Mouse (Mus musculus) neural tube, embryonic 13.5 days (tissue): ENCODE measurements around the gene Cabin1. TPM values are rescaled to one million over a fixed set of nuclear protein-coding genes. Genes with fewer than 3 reads are reported as not detected.

ENCODE experiments used
- ATAC-seq: fragments of 200-750 bp; cut with Nextera tagmentation; 2 replicates; pipeline ENCODE4 v1.8.0; 2017; ENCODE audit warnings: low read depth, mild to moderate bottlenecking, moderate TSS enrichment, moderate library complexity
- H3K27ac ChIP-seq: fragments of 300-500 bp; sonication (generic); replicated peaks from 2 replicates; pipeline ENCODE4 v1.5.1; 2015; ENCODE audit warnings: moderate library complexity, mild to moderate bottlenecking, inconsistent platforms
- H3K27me3 ChIP-seq: fragments of 300-500 bp; sonication (generic); 2 replicates; pipeline ENCODE4 v1.6.1; 2015; ENCODE audit warnings: mild to moderate bottlenecking, inconsistent platforms
- H3K36me3 ChIP-seq: fragments of 300-500 bp; sonication (generic); 2 replicates; pipeline ENCODE4 v1.6.1; 2015; ENCODE audit warnings: mild to moderate bottlenecking, inconsistent platforms
- H3K4me1 ChIP-seq: fragments of 300-500 bp; sonication (generic); replicated peaks from 2 replicates; pipeline ENCODE4 v1.6.1; 2015; ENCODE audit warnings: inconsistent platforms
- H3K4me2 ChIP-seq: fragments of 300-500 bp; sonication (generic); 2 replicates; pipeline ENCODE4 v1.6.1; 2015; ENCODE audit warnings: inconsistent platforms, mild to moderate bottlenecking, moderate library complexity
- H3K4me3 ChIP-seq: fragments of 300-500 bp; sonication (generic); 2 replicates; pipeline ENCODE4 v1.5.1; 2015; ENCODE audit warnings: mild to moderate bottlenecking, inconsistent platforms
- H3K9ac ChIP-seq: fragments of 300-500 bp; sonication (generic); 2 replicates; pipeline ENCODE4 v1.6.1; 2015; ENCODE audit warnings: moderate library complexity, mild to moderate bottlenecking, inconsistent platforms
- H3K9me3 ChIP-seq: fragments of 300-500 bp; sonication (generic); 2 replicates; pipeline ENCODE4 v1.6.1; 2016; ENCODE audit warnings: inconsistent platforms
- WGBS: fragments of 180-500 bp; shearing (Covaris S2); methylation state at CpG from one replicate; pipeline ENCODE4 v1.1.7; 2015; 5-methylcytosine and 5-hydroxymethylcytosine counted together
- polyA plus RNA-seq: library from polyadenylated mRNA; unstranded; fragments of >200 nt; fragmentation: Nextera tagmentation; extraction: Ambion mirVana; gene quantifications from 2 replicates; pipeline ENCODE4 v1.2.1, GENCODE M21; 2015

The Cabin1 gene
- polyA plus RNA-seq, 1 experiment from 2014 or later, result 31.9 TPM

- WGBS, result 93% methylated on average over 3 of the region's 3 CpGs
- Histone ChIP-seq H3K9me3 (peaks cover 3% of the 10 kb centered on the region; the same call in 1 of the 2 replicates), H3K4me3 (no peak overlapping the region), H3K4me2 (peak overlapping the region; percentile 88; the same call in 1 of the 2 replicates), H3K27me3 (no peaks in the 10 kb centered on the region), H3K4me1 (peaks cover 22% of the 10 kb centered on the region), H3K9ac (0 out of 2 replicates have a peak overlapping the region, but pooled peaks have one; percentile 13), H3K27ac (no peak overlapping the region), H3K36me3 (peaks cover 13% of the 10 kb centered on the region)
- ATAC-seq, result no peak
Measured at GRCm38 (mm10) chr10:75762413-75762812, 1.7 kb downstream of the Cabin1 start.

GRCm38 (mm10) chr10:75760311-75760710 is 3.8 kb downstream of the Cabin1 start:
- Histone ChIP-seq H3K9me3 (peaks cover 3% of the 10 kb centered on the region; the same call in 1 of the 2 replicates), H3K27ac (no peak overlapping the region), H3K36me3 (peaks cover 19% of the 10 kb centered on the region), H3K4me1 (peaks cover 22% of the 10 kb centered on the region), H3K4me2 (no peak overlapping the region), H3K4me3 (no peak overlapping the region), H3K27me3 (no peaks in the 10 kb centered on the region), H3K9ac (no peak overlapping the region)
- ATAC-seq, result no peak
- 98% methylated on average over 3 of the region's 3 CpGs for WGBS

DNA sequence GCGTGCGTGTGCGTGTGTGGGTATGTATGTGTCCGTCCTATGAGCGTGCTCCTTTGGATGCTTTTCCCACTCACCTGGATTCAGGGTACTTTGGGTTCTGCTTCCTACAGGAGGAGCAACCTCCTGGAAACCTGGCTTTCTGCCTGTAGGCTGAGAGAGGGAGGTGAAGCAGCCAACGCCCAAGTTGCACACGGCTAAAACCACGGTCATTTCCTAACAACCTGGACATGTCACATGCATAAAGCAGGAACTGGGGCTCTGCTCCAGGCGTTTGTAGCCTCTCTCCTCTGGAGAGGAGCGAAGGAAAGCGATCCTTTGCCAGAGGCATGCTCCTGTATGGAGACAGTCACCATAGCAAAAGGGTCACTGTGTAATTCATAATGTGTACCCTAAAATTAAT is 7.4 kb downstream of the Cabin1 start:
- 0 out of 2 replicates have a peak, but pooled peaks cover 2% of the 10 kb centered on the region for H3K4me1 ChIP-seq
- H3K9me3 ChIP-seq, result peaks cover 3% of the 10 kb centered on the region; the same call in 1 of the 2 replicates
- no peak overlapping the region for H3K4me3 ChIP-seq
- no peaks in the 10 kb centered on the region for H3K27me3 ChIP-seq
- no peak overlapping the region for H3K27ac ChIP-seq
- no peak overlapping the region for H3K9ac ChIP-seq
- peaks cover 54% of the 10 kb centered on the region for H3K36me3 ChIP-seq
- H3K4me2 ChIP-seq, result no peak overlapping the region
- ATAC-seq, result no peak
- WGBS, result 96% methylated on average over 11 of the region's 11 CpGs

DNA sequence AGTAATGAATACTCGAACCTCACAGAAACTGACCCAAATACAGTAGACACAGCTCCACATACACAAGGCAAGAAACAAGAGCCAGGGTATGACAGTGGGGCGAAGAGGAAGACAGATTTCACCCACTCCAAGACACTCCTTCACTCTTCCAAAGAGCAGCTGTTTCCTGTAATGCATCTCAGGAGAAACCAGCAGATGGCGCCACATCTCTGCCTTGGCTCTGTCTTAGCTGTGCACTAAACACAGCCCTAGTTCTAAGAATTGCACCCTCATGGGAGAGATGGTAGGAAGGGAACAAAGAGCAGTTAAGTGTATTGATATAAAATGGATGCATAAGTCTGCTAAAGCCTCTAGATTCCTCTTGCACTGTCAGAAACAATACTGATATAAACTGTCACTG is 20.1 kb downstream of the Cabin1 start:
- ATAC-seq, result peak; percentile 95
- H3K27ac ChIP-seq, result peak overlapping the region; percentile 74
- peak overlapping the region; percentile 43 for H3K9ac ChIP-seq
- WGBS, result 50% methylated on average over 3 of the region's 3 CpGs
- H3K4me2 ChIP-seq, result no peak overlapping the region
- H3K4me3 ChIP-seq, result no peak overlapping the region
- peaks cover 5% of the 10 kb centered on the region for H3K4me1 ChIP-seq
- H3K9me3 ChIP-seq, result no peaks in the 10 kb centered on the region
- H3K27me3 ChIP-seq, result no peaks in the 10 kb centered on the region
- H3K36me3 ChIP-seq, result peaks cover 92% of the 10 kb centered on the region

DNA sequence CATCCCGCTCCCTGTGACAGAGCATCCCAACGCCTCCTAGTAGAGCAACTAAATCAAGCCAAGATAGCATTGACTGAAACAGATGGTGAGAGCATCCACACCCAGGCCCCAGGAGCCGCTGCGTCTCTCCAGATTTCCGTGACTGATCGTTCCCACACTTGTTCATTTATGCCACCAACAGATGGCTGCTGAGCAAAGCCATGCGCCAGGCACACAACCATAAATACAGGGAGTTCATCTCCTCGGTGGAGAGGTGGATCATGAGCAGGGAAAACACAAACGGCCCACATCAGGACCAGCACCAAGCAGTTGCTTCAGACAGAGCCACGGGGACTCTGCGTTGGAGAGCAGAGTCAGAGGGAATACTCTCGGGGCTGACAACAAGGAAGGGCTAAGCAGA is 20.8 kb downstream of the Cabin1 start:
- 84% methylated on average over 12 of the region's 12 CpGs for WGBS
- Histone ChIP-seq H3K9ac (no peak overlapping the region), H3K4me1 (peaks cover 5% of the 10 kb centered on the region), H3K9me3 (no peaks in the 10 kb centered on the region), H3K27me3 (no peaks in the 10 kb centered on the region), H3K27ac (0 out of 2 replicates have a peak overlapping the region, but pooled peaks have one; percentile 23), H3K4me3 (no peak overlapping the region), H3K36me3 (peaks cover 92% of the 10 kb centered on the region), H3K4me2 (no peak overlapping the region)
- ATAC-seq, result peak; percentile 4; the same call in 1 of the 2 replicates

GRCm38 (mm10) chr10:75740866-75741265 is 23.3 kb downstream of the Cabin1 start:
- Histone ChIP-seq H3K4me2 (no peak overlapping the region), H3K27ac (no peak overlapping the region), H3K27me3 (no peaks in the 10 kb centered on the region), H3K4me3 (no peak overlapping the region), H3K9me3 (no peaks in the 10 kb centered on the region), H3K4me1 (peaks cover 5% of the 10 kb centered on the region), H3K36me3 (peaks cover 87% of the 10 kb centered on the region), H3K9ac (no peak overlapping the region)
- ATAC-seq, result no peak
- 94% methylated on average over 3 of the region's 3 CpGs for WGBS

- WGBS, result 93% methylated on average over 7 of the region's 7 CpGs
- Histone ChIP-seq H3K36me3 (peaks cover 93% of the 10 kb centered on the region), H3K27ac (no peak overlapping the region), H3K27me3 (no peaks in the 10 kb centered on the region), H3K4me1 (no peaks in the 10 kb centered on the region), H3K9me3 (no peaks in the 10 kb centered on the region), H3K9ac (no peak overlapping the region), H3K4me3 (no peak overlapping the region), H3K4me2 (no peak overlapping the region)
- no peak for ATAC-seq
Measured at GRCm38 (mm10) chr10:75725449-75725848, 38.7 kb downstream of the Cabin1 start.

DNA sequence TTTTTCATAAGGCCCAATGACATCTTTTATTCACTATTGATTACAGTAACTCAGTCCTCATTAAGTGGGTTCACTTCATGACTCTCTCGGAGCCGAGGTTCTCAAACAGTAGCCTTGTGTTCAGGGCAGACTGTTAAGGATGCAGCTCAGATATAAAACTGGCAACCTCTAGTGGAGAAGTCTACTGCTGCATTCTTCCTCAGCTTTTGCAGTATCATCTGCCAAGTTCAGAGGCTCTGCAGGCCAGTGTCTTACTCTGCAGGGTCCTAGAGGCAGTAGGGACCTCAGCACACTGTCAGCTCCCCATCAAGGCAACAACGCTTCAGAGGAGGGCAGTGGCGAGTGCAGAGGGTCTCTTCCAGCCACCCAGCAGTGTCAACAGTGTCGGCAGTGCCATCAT is 43.9 kb downstream of the Cabin1 start:
- no peak for ATAC-seq
- Histone ChIP-seq H3K9ac (no peak overlapping the region), H3K27me3 (no peaks in the 10 kb centered on the region), H3K4me3 (no peak overlapping the region), H3K36me3 (peaks cover 98% of the 10 kb centered on the region), H3K4me1 (no peaks in the 10 kb centered on the region), H3K27ac (no peak overlapping the region), H3K9me3 (no peaks in the 10 kb centered on the region), H3K4me2 (no peak overlapping the region)
- 87% methylated on average over 5 of the region's 5 CpGs for WGBS

DNA sequence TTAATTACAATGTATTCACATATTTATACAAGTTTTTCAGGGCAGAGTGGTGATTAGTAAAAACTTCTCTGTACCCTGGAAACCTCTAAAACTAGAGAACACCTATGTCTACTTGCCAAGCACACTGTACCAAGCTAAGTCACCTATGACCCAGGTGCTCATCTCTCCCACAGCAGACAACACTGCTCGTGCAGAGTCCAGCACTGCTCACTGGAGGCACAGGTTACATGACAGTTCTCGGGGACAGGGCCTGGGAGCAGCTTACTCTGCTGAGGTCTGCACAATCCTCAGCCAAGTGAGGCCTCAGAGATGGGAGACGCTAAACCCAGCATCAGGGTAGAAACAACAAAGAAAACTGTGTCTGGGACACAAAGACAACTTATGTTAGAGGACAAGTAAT is 49.3 kb downstream of the Cabin1 start:
- Histone ChIP-seq H3K9ac (no peak overlapping the region), H3K4me3 (no peak overlapping the region), H3K27me3 (no peaks in the 10 kb centered on the region), H3K27ac (no peak overlapping the region), H3K36me3 (peaks cover 91% of the 10 kb centered on the region), H3K4me2 (no peak overlapping the region), H3K9me3 (no peaks in the 10 kb centered on the region), H3K4me1 (no peaks in the 10 kb centered on the region)
- 73% methylated on average over 3 of the region's 3 CpGs for WGBS
- no peak for ATAC-seq

- Histone ChIP-seq H3K9me3 (no peaks in the 10 kb centered on the region), H3K4me1 (no peaks in the 10 kb centered on the region), H3K27me3 (no peaks in the 10 kb centered on the region), H3K4me2 (no peak overlapping the region), H3K36me3 (peaks cover 84% of the 10 kb centered on the region), H3K4me3 (no peak overlapping the region), H3K27ac (no peak overlapping the region), H3K9ac (no peak overlapping the region)
- WGBS, result 92% methylated on average over 11 of the region's 11 CpGs
- ATAC-seq, result no peak
Measured at GRCm38 (mm10) chr10:75713026-75713425, 51.1 kb downstream of the Cabin1 start.

- Histone ChIP-seq H3K27ac (no peak overlapping the region), H3K9ac (no peak overlapping the region), H3K27me3 (no peaks in the 10 kb centered on the region), H3K4me1 (peaks cover 4% of the 10 kb centered on the region), H3K9me3 (no peaks in the 10 kb centered on the region), H3K4me3 (no peak overlapping the region), H3K36me3 (peaks cover 69% of the 10 kb centered on the region), H3K4me2 (no peak overlapping the region)
- 84% methylated on average over 2 of the region's 2 CpGs for WGBS
- ATAC-seq, result no peak
Measured at GRCm38 (mm10) chr10:75710210-75710609, 53.9 kb downstream of the Cabin1 start.

DNA sequence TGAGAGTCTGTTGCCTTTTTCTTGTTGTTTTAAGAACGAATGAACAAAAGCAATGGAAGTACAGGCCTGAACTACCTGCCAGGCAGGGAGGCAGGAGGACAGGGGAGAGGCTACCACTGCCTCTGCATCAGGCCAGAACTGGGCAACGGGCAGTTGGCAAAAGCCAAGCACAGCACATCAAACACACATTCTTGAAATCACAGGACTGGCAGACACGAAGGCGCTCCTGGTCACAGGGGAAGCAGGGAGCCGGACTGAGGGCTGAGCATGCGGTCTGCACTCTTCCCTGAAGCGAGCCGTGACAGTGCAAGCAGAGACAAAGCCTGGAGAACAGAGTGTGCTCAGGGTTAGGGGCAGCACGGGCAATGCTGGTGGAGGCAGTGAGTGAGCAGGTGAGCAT is 54.9 kb downstream of the Cabin1 start:
- ATAC-seq, result no peak
- Histone ChIP-seq H3K4me3 (no peak overlapping the region), H3K27me3 (no peaks in the 10 kb centered on the region), H3K9me3 (no peaks in the 10 kb centered on the region), H3K36me3 (peaks cover 65% of the 10 kb centered on the region), H3K4me2 (no peak overlapping the region), H3K4me1 (peaks cover 13% of the 10 kb centered on the region), H3K9ac (no peak overlapping the region), H3K27ac (no peak overlapping the region)
- 91% methylated on average over 9 of the region's 9 CpGs for WGBS

DNA sequence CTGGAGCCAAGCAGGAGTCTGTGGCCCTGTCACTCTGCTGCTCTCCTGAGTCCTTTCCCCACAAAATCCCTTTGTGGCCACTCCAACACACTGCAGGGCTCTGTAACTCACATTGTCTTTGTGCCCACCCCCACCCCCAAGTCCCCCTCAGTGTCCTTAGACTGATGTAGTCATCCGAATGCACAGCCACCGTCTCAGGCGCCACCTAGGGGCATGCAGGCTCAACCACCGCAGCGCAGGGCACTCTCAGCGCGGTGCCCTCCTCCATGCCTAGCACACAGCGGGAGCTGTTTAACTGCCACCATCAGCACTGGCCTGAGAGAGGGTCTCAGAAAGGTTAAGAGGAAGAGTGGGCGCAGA is 55.5 kb downstream of the Cabin1 start:
- Histone ChIP-seq H3K9me3 (no peaks in the 10 kb centered on the region), H3K27me3 (no peaks in the 10 kb centered on the region), H3K4me1 (peaks cover 19% of the 10 kb centered on the region), H3K36me3 (peaks cover 63% of the 10 kb centered on the region), H3K9ac (no peak overlapping the region), H3K4me2 (no peak overlapping the region), H3K4me3 (no peak overlapping the region), H3K27ac (no peak overlapping the region)
- peak; percentile 49; the same call in 1 of the 2 replicates for ATAC-seq
- 31% methylated on average over 9 of the region's 9 CpGs for WGBS
